Mouse (Mus musculus) cerebral cortex, adult 2 months (tissue): ENCODE measurements around the gene Ehbp1.

Experiments used
- WGBS: fragments of 180-500 bp; shearing (Covaris S2); methylation state at CpG from one replicate; pipeline ENCODE4 v1.1.7; 2018; 5-methylcytosine and 5-hydroxymethylcytosine counted together

Ehbp1 gene

GRCm38 (mm10) chr11:22039854-22040426, 302.2 kb downstream of the Ehbp1 start:
- 85% methylated on average over 6 of the region's 6 CpGs for WGBS

DNA sequence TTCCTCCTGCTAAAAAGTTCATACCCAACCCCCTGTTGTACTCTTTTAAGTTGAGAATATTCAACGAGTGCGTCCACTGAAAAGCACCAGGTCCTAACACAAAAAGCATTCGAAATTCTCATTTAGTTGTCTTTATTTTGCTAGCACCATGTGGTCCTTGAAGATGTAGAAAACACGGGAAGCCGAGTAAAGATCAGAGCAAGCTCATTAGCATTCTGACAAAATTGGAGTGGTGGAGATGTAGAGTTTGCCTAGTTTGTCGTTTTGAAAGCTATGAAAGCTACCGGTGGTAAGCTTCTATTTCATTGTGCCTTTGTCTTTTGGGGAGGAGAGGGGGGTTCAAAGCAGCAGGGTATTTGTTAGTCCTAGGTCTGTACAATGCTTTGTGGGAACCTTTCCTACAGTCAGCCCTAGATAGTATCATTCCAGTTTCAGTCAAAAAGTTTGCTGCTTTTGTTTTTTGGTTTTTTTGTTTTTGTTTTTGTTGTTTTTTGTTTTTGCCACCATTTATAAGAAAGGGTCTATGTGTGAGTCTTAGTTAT, 307.5 kb downstream of the Ehbp1 start:
- 48% methylated on average over 7 of the region's 7 CpGs for WGBS

- WGBS, result 86% methylated on average over 3 of the region's 3 CpGs
Observed at GRCm38 (mm10) chr11:22033582-22033981, 308.5 kb downstream of the Ehbp1 start.

DNA sequence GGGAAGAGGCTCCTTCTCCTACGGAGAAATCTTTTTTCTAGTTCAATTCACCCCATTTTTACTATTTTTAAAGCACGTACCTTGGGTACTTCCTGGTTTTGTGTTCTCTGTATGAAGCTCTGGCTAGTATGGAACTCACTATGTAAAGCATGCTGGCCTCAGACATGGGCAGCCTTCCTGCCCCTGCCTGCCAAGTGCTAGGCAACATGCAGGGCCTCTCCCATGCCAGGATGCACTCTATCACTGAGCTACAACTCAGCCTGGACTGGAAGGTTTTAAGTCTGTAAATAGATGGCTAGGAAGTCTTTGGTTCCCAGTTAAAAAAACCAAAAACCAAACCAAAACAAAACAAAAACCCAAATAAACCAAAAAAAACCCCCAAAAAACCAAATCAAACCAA, 321.5 kb downstream of the Ehbp1 start:
- WGBS, result 90% methylated on average over 2 of the region's 2 CpGs

DNA sequence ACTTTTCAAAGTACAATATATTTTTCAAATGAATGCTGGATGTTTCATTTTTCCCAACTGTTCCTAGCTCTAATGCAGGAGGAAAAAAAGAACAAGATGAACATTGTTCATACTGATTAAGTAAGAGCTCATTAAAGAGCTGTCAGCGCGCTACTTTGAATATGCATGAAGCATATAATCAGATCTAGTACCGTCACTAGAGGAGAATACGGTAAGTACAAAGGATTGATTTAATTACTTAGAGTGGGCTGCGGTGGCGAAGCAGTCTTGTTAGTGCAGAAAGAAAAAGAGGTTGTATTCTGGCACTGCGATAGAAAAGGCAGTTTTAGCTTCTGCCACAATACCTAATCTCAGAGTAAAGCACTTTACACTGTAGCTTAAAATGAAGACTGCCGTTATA, 324.6 kb downstream of the Ehbp1 start:
- WGBS, result 37% methylated on average over 8 of the region's 8 CpGs

GRCm38 (mm10) chr11:22016341-22016740, 325.8 kb downstream of the Ehbp1 start:
- WGBS, result 51% methylated on average over 3 of the region's 3 CpGs

- WGBS, result 79% methylated on average over 2 of the region's 2 CpGs
Observed at GRCm38 (mm10) chr11:22008817-22009216, 333.3 kb downstream of the Ehbp1 start.

- WGBS, result 52% methylated on average over 10 of the region's 10 CpGs
Observed at GRCm38 (mm10) chr11:22008129-22008596, 333.9 kb downstream of the Ehbp1 start.

GRCm38 (mm10) chr11:22007781-22008110, 334.3 kb downstream of the Ehbp1 start:
- 25% methylated on average over 6 of the region's 6 CpGs for WGBS

GRCm38 (mm10) chr11:22007088-22007780, 334.9 kb downstream of the Ehbp1 start:
- 54% methylated on average over 20 of the region's 20 CpGs for WGBS

GRCm38 (mm10) chr11:22006471-22007087, 335.5 kb downstream of the Ehbp1 start:
- 71% methylated on average over 12 of the region's 12 CpGs for WGBS

GRCm38 (mm10) chr11:22005281-22005870, 336.7 kb downstream of the Ehbp1 start:
- 57% methylated on average over 9 of the region's 9 CpGs for WGBS

DNA sequence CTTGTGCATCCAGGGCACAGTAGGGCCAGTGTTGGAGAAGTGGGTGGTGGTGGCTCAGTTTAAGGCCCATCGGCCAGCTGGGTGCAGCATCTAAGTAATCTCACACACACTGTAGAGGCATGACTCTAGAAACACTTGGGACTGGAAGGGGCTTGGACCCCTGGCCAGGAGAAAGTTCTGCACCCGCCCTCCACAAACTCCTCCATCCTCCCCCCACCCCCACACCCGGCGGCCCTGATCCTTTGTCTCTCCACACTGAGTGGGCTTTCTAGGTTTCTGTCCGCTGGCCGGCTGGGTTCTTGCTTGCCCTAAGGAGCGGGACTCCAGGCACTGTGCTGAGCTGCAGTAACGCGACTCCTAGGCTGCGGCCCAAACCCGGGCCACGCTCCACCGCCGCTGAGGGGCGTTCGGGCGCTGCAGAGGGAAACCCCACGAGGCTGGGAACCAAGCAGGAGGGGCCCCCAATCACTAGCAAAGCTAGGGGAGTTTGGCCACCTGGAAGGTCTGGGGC, 337.7 kb downstream of the Ehbp1 start:
- WGBS, result 46% methylated on average over 18 of the region's 18 CpGs

GRCm38 (mm10) chr11:22003341-22003981, 338.6 kb downstream of the Ehbp1 start:
- 8% methylated on average over 31 of the region's 31 CpGs for WGBS

DNA sequence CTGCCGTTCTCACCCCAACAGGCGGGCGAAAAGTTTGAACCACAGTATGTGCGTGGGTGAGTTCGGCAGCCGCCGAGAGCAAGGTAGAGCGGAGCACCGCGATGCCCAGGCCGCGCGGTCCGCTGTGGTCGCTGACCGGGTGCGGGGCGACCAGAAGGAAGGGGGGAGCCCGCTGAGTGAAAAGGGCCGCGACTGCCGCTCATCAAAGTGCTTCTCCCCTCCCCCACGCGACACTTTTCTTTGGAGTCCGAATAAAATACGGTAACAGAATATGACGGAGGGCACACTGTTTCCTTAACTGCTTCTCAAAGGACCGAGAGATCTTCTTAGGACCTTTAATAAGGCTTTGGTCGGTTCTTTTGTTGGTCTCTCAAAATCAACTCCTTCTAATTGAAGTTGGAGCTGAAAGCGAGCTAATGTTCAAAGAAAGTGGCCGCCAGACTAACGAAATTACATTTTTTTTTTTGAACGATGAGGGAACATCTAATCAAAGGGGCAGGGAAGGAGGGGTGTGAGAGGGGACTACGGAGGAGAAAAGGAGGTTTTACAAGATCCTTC, 339.2 kb downstream of the Ehbp1 start, which contains the start of gene Otx1:
Gene Otx1, minus strand, starts transcription at position 115 of the 558 bp plus-strand sequence.
- 2% methylated on average over 34 of the region's 34 CpGs for WGBS

DNA sequence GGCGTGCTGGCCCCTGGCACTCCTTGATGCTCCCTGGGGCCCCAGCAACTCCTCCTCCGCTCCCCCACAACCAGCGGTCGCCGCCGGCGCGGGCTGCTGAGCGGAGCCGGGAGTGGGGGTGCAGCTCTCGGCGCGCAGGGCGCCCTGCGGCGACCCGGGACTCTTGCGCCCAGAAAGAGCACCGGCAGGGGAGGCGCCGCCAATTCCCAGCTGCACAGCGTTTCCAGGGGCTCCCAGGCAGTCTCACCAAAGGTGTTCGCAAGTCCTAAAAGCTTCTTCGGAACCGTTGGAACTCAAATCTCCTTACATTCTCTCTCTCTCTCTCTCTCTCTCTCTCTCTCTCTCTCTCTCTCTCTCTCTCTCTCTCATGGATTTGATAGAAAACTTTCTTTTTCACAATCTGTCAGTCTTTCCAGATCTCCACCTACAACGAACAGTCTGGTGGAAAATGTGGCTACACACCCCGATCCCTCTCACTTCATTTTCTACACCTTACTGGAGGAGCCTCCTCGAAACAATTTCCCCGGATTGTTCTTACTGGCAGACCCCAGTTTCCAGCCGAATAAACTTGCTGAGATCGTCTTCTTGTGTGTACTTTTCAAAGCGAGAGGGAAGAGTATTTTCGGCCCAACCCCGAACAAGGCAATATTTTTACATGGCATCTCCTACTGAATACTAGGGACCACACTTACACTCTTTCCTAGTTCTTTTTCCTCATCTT, 339.9 kb downstream of the Ehbp1 start:
- WGBS, result under 1% methylated on average over 34 of the region's 34 CpGs

DNA sequence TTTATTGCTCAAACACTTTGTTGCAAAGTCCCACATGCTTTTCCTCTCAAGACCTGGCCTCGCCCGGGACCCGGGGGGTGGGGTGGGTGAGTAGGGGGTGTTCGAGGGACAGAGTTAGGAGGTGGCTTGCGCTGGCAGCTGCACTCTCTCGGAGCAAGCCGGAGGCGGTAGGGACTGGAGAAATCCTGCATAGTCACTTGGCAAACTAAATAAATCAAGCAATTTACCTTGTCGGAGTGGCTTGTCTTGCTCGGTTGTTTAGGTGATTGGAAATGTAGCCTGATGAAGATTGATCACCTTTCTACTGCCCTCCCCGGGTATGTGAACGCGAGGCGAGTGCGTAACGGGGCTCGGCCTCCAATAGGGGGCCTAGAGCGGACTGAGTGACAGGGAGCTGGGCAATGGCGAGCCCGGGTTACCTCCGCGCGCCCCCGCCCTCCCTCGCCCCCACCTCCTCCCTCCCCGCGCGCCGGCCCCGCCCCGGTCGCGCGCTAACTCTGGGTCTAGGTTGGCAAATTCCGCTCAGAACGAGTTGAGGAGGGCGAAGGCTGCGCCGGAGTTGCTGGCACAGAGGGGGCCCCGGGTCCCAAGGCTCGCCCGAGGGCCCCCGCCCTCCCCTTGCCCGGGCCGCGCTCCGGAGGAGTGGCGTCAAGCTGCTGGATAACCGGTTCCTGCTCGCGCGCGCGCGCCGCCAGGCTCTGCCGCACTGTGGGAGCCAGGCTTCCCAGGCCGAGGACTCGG, 340.6 kb downstream of the Ehbp1 start:
- WGBS, result under 1% methylated on average over 56 of the region's 59 CpGs

GRCm38 (mm10) chr11:22000316-22001076, 341.6 kb downstream of the Ehbp1 start:
- WGBS, result 19% methylated on average over 48 of the region's 48 CpGs
